Mouse (Mus musculus) myocyte (in vitro differentiated cells): Measurements from ENCODE around the gene Pard3. TPM values are rescaled to one million over a fixed set of nuclear protein-coding genes. Genes with fewer than 3 reads are reported as not detected.

Source experiments
- H3K27me3 ChIP-seq: one replicate; pipeline ENCODE4 v1.6.1; 2011; ENCODE audit not compliant: control insufficient read depth, insufficient read depth, insufficient read length
- H3K36me3 ChIP-seq: one replicate; pipeline ENCODE4 v1.6.1; 2011; ENCODE audit not compliant: control insufficient read depth, insufficient read depth
- H3K4me2 ChIP-seq: one replicate; pipeline ENCODE4 v1.6.1; 2011; ENCODE audit warnings: low read depth, control low read depth
- H3K4me3 ChIP-seq: one replicate; pipeline ENCODE4 v1.5.1; 2011; ENCODE audit warnings: mild to moderate bottlenecking, control low read depth, moderate library complexity
- H3K79me2 ChIP-seq: one replicate; pipeline ENCODE4 v1.6.1; 2011; ENCODE audit not compliant: control insufficient read depth, insufficient read depth
- H3ac ChIP-seq: one replicate; pipeline ENCODE4 v1.6.1; 2011; ENCODE audit not compliant: control insufficient read depth, insufficient read length
- CEBPB ChIP-seq: IDR thresholded peaks from 2 replicates; pipeline ENCODE4 v1.6.1; 2011; ENCODE audit warnings: mild to moderate bottlenecking, moderate library complexity; ENCODE audit not compliant: poor library complexity, insufficient read depth, severe bottlenecking
- E2F4 ChIP-seq: IDR thresholded peaks from one replicate; pipeline ENCODE4 v1.6.1; 2011; ENCODE audit warnings: mild to moderate bottlenecking, control low read depth, moderate library complexity; ENCODE audit not compliant: insufficient read depth
- MAX ChIP-seq: IDR thresholded peaks from one replicate; pipeline ENCODE4 v1.6.1; 2011; ENCODE audit warnings: low read depth, mild to moderate bottlenecking, control low read depth
- MYOD1 ChIP-seq, 3 experiments: IDR thresholded peaks; one replicate each; pipeline ENCODE4 v1.6.1; 2011; ENCODE audit warnings: control low read depth in 2 of 3, low read depth in 2 of 3, mild to moderate bottlenecking in 2 of 3, moderate library complexity in 1 of 3; ENCODE audit not compliant: insufficient read length in 2 of 3, control insufficient read depth in 1 of 3
- MYOG ChIP-seq, 3 experiments: IDR thresholded peaks; one replicate each; pipeline ENCODE4 v1.6.1; 2011; ENCODE audit warnings: control low read depth in 2 of 3, low read depth in 2 of 3, mild to moderate bottlenecking in 2 of 3; ENCODE audit not compliant: insufficient read length in 2 of 3, control insufficient read depth in 1 of 3, insufficient read depth in 1 of 3
- POLR2A ChIP-seq: IDR thresholded peaks from one replicate; pipeline ENCODE4 v1.6.1; 2011; ENCODE audit warnings: low read depth, mild to moderate bottlenecking, control low read depth, moderate library complexity; ENCODE audit not compliant: insufficient read length
- POLR2AphosphoS2 ChIP-seq: IDR thresholded peaks from one replicate; pipeline ENCODE4 v1.6.1; 2011; ENCODE audit warnings: low read depth, control low read depth; ENCODE audit not compliant: insufficient read length
- REST ChIP-seq: IDR thresholded peaks from one replicate; pipeline ENCODE4 v1.6.1; 2011; ENCODE audit warnings: mild to moderate bottlenecking, control low read depth, moderate library complexity; ENCODE audit not compliant: insufficient read depth, insufficient read length
- SRF ChIP-seq: IDR thresholded peaks from one replicate; pipeline ENCODE4 v1.6.1; 2011; ENCODE audit warnings: low read depth; ENCODE audit not compliant: control insufficient read depth, insufficient read length
- TCF12 ChIP-seq: IDR thresholded peaks from one replicate; pipeline ENCODE4 v1.6.1; 2011; ENCODE audit warnings: mild to moderate bottlenecking, control low read depth; ENCODE audit not compliant: poor library complexity, insufficient read depth, severe bottlenecking
- TCF3 ChIP-seq: IDR thresholded peaks from one replicate; pipeline ENCODE4 v1.6.1; 2011; ENCODE audit warnings: low read depth, control low read depth; ENCODE audit not compliant: insufficient read length
- USF1 ChIP-seq: IDR thresholded peaks from one replicate; pipeline ENCODE4 v1.6.1; 2011; ENCODE audit warnings: low read depth, mild to moderate bottlenecking, control low read depth, moderate library complexity
- polyA plus RNA-seq: library from polyadenylated mRNA; unstranded; fragments of >200 nt; fragmentation: generic; extraction: Trizol; gene quantifications from one replicate; pipeline ENCODE4 v1.2.1, GENCODE M21; 2012; ENCODE audit warnings: missing spikeins

Gene Pard3
- polyA plus RNA-seq, 1 experiment = 24.3 TPM

GRCm38 (mm10) chr8:127324836-127325570 lies 261.3 kb downstream of the Pard3 start:
- H3K27me3 ChIP-seq = no peaks in the 10 kb centered on the region
- H3K4me2 ChIP-seq = no peak overlapping the region
- TF ChIP-seq CEBPB = no peak
- no peak for TF ChIP-seq TCF12
- TF ChIP-seq E2F4 = no peak
- TF ChIP-seq MAX = no peak
- H3ac ChIP-seq = no peak overlapping the region
- peaks cover 8% of the 10 kb centered on the region for H3K36me3 ChIP-seq
- H3K79me2 ChIP-seq = no peaks in the 10 kb centered on the region
- no peak overlapping the region for H3K4me3 ChIP-seq

GRCm38 (mm10) chr8:127325749-127326148 lies 262.1 kb downstream of the Pard3 start:
- Histone ChIP-seq H3ac (no peak overlapping the region), H3K4me2 (no peak overlapping the region), H3K27me3 (no peaks in the 10 kb centered on the region), H3K79me2 (no peaks in the 10 kb centered on the region), H3K4me3 (no peak overlapping the region), H3K36me3 (peaks cover 8% of the 10 kb centered on the region)
- TF ChIP-seq MYOD1 (IDR thresholded peaks at IDR 0.05; ENCODE audit: control insufficient read depth in 1 of 3, insufficient read length in 2 of 3, low read depth in 2 of 3) = no peak

- no peak for TF ChIP-seq USF1
- TF ChIP-seq CEBPB = no peak
- no peak for TF ChIP-seq REST
- TF ChIP-seq TCF12 = no peak
- H3ac ChIP-seq = no peak overlapping the region
- no peaks in the 10 kb centered on the region for H3K36me3 ChIP-seq
- H3K27me3 ChIP-seq = no peaks in the 10 kb centered on the region
- H3K4me3 ChIP-seq = no peak overlapping the region
- H3K4me2 ChIP-seq = no peak overlapping the region
- H3K79me2 ChIP-seq = no peaks in the 10 kb centered on the region
These were observed 266.8 kb downstream of the Pard3 start for GRCm38 (mm10) chr8:127330258-127331187.

GRCm38 (mm10) chr8:127331751-127332150 lies 268.1 kb downstream of the Pard3 start:
- Histone ChIP-seq H3K4me2 (no peak overlapping the region), H3K27me3 (no peaks in the 10 kb centered on the region), H3ac (no peak overlapping the region), H3K79me2 (peaks cover 6% of the 10 kb centered on the region), H3K4me3 (no peak overlapping the region), H3K36me3 (no peaks in the 10 kb centered on the region)
- TF ChIP-seq POLR2A = no peak
- TF ChIP-seq REST = no peak
- TF ChIP-seq MYOG (IDR thresholded peaks at IDR 0.05; ENCODE audit: control insufficient read depth in 1 of 3, insufficient read depth in 1 of 3, insufficient read length in 2 of 3, low read depth in 2 of 3) = no peak
- no peak for TF ChIP-seq POLR2AphosphoS2
- TF ChIP-seq TCF12 = no peak
- TF ChIP-seq MAX = no peak
- no peak for TF ChIP-seq TCF3
- no peak for TF ChIP-seq MYOD1 (IDR thresholded peaks at IDR 0.05; ENCODE audit: control insufficient read depth in 1 of 3, insufficient read length in 2 of 3, low read depth in 2 of 3)
- TF ChIP-seq CEBPB = no peak
- no peak for TF ChIP-seq SRF
- no peak for TF ChIP-seq USF1
- TF ChIP-seq E2F4 = no peak

- Histone ChIP-seq H3K4me3 (no peak overlapping the region), H3ac (no peak overlapping the region), H3K4me2 (no peak overlapping the region), H3K79me2 (peaks cover 6% of the 10 kb centered on the region), H3K27me3 (no peaks in the 10 kb centered on the region), H3K36me3 (no peaks in the 10 kb centered on the region)
- TF ChIP-seq USF1 (no peak), CEBPB (no peak), TCF3 (no peak), E2F4 (no peak), MYOG (IDR thresholded peaks at IDR 0.05; ENCODE audit: control insufficient read depth in 1 of 3, insufficient read depth in 1 of 3, insufficient read length in 2 of 3, low read depth in 2 of 3) (no peak), REST (no peak), MAX (no peak), SRF (no peak), POLR2AphosphoS2 (no peak), MYOD1 (IDR thresholded peaks at IDR 0.05; ENCODE audit: control insufficient read depth in 1 of 3, insufficient read length in 2 of 3, low read depth in 2 of 3) (no peak), POLR2A (no peak), TCF12 (no peak)
These were observed 271.5 kb downstream of the Pard3 start for GRCm38 (mm10) chr8:127335216-127335615.
